Mouse (Mus musculus): ENCODE measurements around the gene Gm28038.

Gene Gm28038

GRCm38 (mm10) chr2:30286192-30287026 lies 5.6 kb downstream of the Gm28038 start, which contains the start of the genes Dolk and Nup188:
Gene Dolk (minus strand): TSS chr2:30286334.
Gene Nup188 (plus strand): TSS chr2:30286397.
- peak; percentile 100 for DNase-seq

GRCm38 (mm10) chr2:30287027-30287373 lies 6.2 kb downstream of the Gm28038 start:
- peak; percentile 38 to 50 for DNase-seq

- peak in 1 of 2 experiments; percentile 16 for DNase-seq
Measured at GRCm38 (mm10) chr2:30299525-30299924, 18.7 kb downstream of the Gm28038 start.

GRCm38 (mm10) chr2:30299966-30300365 lies 19.1 kb downstream of the Gm28038 start:
- no peak for DNase-seq

GRCm38 (mm10) chr2:30306087-30306486 lies 25.2 kb downstream of the Gm28038 start:
- DNase-seq: no peak

- no peak for DNase-seq
Measured at GRCm38 (mm10) chr2:30309351-30309750, 28.5 kb downstream of the Gm28038 start.

GRCm38 (mm10) chr2:30311481-30311880 lies 30.6 kb downstream of the Gm28038 start:
- no peak for DNase-seq

GRCm38 (mm10) chr2:30316136-30316535 lies 35.3 kb downstream of the Gm28038 start:
- no peak for DNase-seq

GRCm38 (mm10) chr2:30316955-30317354 lies 36.1 kb downstream of the Gm28038 start:
- DNase-seq: no peak

GRCm38 (mm10) chr2:30319260-30319659 lies 38.4 kb downstream of the Gm28038 start:
- DNase-seq: no peak

GRCm38 (mm10) chr2:30323111-30323510 lies 42.3 kb downstream of the Gm28038 start:
- DNase-seq: no peak

GRCm38 (mm10) chr2:30325296-30325695 lies 44.5 kb downstream of the Gm28038 start:
- no peak for DNase-seq

GRCm38 (mm10) chr2:30327276-30327675 lies 46.4 kb downstream of the Gm28038 start:
- peak in 1 of 2 experiments; percentile 31 for DNase-seq

- DNase-seq: no peak
Measured at GRCm38 (mm10) chr2:30328791-30329190, 47.9 kb downstream of the Gm28038 start.

GRCm38 (mm10) chr2:30335324-30335723 lies 54.5 kb downstream of the Gm28038 start:
- DNase-seq: no peak

GRCm38 (mm10) chr2:30336174-30336915 lies 55.5 kb downstream of the Gm28038 start:
- peak in 1 of 2 experiments; percentile 34 for DNase-seq

GRCm38 (mm10) chr2:30337179-30337578 lies 56.3 kb downstream of the Gm28038 start:
- DNase-seq: no peak

- no peak for DNase-seq
Measured at GRCm38 (mm10) chr2:30342061-30342460, 61.2 kb downstream of the Gm28038 start.

GRCm38 (mm10) chr2:30342544-30342943 lies 61.7 kb downstream of the Gm28038 start:
- peak in 1 of 2 experiments; percentile 39 for DNase-seq

- peak; percentile 47 to 49 for DNase-seq
Measured at GRCm38 (mm10) chr2:30343601-30344137, 62.8 kb downstream of the Gm28038 start.

- DNase-seq: no peak
Measured at GRCm38 (mm10) chr2:30345971-30346676, 65.3 kb downstream of the Gm28038 start.

GRCm38 (mm10) chr2:30349196-30349595 lies 68.4 kb downstream of the Gm28038 start:
- no peak for DNase-seq
